Mouse (Mus musculus) ovary, adult 18-20 months (tissue): ENCODE data around the gene Hrasls5.

Source experiments
- DNase-seq: peaks from one replicate; pipeline ENCODE4 v3.0.0; 2022; ENCODE audit warnings: low spot score, mixed read lengths

Gene Hrasls5

GRCm38 (mm10) chr19:7611942-7612757 lies at the start of gene Hrasls5:
TSS of gene Hrasls5 (plus strand) at chr19:7612541.
- no peak for DNase-seq

DNA sequence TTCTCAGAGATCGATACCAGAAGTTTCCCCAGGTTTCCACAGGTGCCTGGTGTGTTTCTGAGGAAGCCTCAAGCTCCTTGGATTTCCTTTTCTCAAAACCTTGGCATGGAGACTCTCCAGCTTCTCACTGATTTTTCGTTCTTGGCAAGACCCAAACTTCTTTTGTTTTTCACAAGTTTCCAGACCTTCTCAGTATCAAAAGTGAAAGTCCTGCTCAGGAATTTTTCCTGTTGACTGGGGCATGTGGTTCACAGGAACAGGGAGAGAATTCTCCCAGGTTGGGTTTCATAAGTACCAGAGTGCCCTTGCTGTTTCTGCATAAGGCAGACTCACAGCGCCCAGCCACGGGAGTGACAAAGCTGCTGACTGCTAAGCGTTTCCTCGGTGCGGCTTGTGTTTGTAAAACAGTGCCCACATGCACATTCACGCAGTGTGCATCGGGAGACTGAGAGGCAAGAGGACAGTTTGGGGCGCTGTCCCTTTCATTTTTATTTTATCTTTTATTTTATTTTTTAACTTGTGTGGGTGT lies 49.7 kb upstream of the Hrasls5 start:
- no peak for DNase-seq

GRCm38 (mm10) chr19:7563676-7564075 lies 48.7 kb upstream of the Hrasls5 start:
- DNase-seq = no peak

- no peak for DNase-seq
Observed at GRCm38 (mm10) chr19:7564457-7564856, 47.9 kb upstream of the Hrasls5 start.

GRCm38 (mm10) chr19:7566826-7567225 lies 45.5 kb upstream of the Hrasls5 start:
- no peak for DNase-seq

DNA sequence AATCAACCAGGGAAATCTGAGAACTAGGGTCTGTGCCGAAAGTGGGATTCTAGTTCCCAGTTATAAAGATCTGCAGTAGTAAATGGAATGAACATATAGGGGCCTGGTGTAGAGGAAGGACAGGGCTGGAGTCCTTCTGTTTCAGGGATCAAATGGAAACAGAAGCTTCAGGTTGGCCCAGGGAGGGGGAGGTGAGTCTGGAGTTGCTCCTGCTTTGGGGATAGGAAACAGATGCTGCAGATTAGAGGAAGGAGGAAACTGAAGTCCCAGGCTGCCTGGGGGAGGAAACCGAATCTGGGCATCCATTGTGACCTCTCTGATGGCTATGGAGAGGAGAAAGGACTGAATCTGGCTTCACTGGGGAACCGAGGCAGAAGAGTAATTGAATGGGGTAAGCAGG lies 44.0 kb upstream of the Hrasls5 start:
- no peak for DNase-seq

GRCm38 (mm10) chr19:7569650-7570049 lies 42.7 kb upstream of the Hrasls5 start:
- DNase-seq = no peak

DNA sequence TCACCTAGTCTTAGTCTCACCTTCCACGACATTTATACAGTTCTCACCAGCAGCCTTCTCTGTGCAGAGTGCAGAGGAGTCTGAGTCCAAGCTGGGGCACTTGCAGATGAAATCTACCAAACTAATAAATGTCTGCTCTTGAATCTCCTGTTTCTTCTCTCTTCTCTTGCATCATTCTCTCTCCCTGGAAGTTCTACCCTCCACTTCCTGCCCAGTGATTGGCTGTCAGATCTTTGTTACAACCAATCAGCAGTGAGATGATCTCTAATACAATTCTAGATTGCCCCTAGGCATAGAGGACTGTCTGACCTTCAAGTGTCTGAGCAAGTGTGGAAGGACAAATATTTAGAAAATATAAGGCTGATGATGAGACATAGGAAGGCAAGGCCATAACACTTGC lies 36.2 kb upstream of the Hrasls5 start:
- DNase-seq = no peak

- DNase-seq = no peak
Observed at GRCm38 (mm10) chr19:7577710-7578109, 34.6 kb upstream of the Hrasls5 start.

DNA sequence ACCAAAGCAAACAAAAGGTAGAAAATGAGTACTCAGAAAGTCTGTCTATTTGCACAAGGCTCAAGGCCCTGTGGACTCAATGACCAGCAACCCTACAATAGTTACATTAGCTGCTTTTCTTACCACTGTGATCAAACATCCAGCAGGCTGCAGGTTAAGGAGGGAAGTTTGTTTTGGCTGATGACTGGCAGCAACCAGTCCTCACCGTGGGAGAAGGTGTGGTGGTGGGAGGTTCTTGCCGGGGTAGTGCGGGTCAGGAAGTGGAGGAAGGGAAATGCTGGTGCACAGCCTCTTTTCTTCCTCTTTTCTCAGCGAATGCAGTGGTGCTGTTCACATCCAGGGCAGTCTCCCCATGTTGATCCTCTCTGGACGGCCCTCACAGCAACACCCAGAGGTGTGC lies 31.3 kb upstream of the Hrasls5 start:
- DNase-seq = no peak

- DNase-seq = no peak
Observed at GRCm38 (mm10) chr19:7583101-7583500, 29.2 kb upstream of the Hrasls5 start.

GRCm38 (mm10) chr19:7583599-7583998 lies 28.7 kb upstream of the Hrasls5 start:
- no peak for DNase-seq

DNA sequence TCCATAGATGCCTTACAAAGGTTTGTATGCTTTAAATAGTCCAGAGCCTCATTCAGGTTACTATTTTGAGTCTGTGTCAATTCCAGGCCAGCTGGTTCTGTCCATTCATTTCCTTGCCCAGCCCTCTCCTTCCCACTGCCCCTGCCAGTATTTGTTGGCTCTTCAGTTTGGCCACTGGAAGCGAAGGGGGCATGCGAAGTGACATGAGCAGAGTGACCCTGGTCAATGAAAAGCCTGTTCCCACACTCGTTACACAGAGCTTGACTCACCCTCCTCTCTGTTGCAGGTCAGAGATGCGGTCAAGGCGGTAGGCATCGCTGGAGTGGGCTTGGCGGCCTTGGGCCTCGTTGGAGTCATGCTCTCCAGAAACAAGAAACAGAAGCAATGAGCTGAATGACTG lies 27.1 kb upstream of the Hrasls5 start:
- DNase-seq = peak; percentile 41

DNA sequence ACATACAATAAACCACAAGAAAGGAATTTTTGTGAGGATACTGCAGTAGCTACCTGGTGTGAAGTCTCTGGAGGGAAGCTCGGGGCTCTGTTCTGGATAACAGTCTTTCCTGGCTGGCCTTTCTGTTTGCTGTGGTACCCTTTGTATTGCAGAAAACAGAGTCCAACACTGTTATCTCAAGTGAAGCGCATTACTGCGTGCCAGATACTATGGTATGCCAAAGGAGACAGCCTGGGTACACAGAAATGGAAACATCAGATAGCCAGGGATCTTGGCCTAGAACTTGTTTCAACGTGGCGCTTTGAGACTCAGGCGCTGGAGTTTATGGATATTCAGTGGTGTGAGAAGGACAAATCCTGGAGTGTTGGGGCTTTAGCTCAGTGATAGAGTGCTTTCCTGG lies 26.6 kb upstream of the Hrasls5 start:
- no peak for DNase-seq

GRCm38 (mm10) chr19:7590795-7591194 lies 21.5 kb upstream of the Hrasls5 start:
- no peak for DNase-seq

- DNase-seq = no peak
Observed at GRCm38 (mm10) chr19:7592018-7592417, 20.3 kb upstream of the Hrasls5 start.

DNA sequence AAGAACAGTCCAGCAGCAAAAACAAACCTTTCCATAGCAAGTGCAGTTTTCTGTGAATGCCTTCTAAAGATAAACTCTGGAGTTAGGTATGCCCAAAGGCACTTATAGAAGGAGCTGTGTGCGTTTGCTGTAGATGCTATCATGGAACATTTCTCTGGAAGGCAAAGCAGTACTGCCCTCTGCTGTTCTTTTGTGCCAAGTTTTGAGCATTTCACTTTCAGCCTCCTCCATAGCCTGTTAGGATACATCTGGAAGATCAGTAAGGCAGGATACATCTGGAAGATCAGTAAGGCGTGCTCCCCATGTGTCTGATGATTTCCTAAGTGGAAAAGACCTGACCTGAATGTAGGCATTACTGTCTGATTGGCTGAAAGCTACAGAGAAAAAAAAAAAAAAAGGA lies 16.8 kb upstream of the Hrasls5 start:
- no peak for DNase-seq

- no peak for DNase-seq
Observed at GRCm38 (mm10) chr19:7598481-7598880, 13.9 kb upstream of the Hrasls5 start.

DNA sequence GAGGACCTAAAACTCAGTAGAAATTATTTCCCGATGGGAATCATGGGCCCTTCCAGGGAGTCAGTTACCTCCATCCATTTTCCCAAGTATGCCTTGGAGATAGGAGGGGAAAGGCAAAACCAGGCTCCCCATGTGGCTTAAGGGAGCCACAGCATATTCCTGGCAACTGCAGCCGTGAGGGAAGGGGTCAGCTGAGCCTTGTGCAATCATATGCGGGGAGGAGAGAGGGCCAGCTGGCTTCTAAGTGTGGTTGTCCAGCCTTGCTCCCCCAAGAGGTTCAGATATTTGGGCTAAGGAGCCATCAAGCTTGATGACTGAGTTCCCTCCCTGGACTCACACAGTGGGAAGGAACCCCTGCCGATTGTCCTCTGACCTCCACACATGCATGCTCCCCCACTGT lies 10.8 kb upstream of the Hrasls5 start:
- no peak for DNase-seq

GRCm38 (mm10) chr19:7604107-7604506 lies 8.2 kb upstream of the Hrasls5 start:
- DNase-seq = no peak

DNA sequence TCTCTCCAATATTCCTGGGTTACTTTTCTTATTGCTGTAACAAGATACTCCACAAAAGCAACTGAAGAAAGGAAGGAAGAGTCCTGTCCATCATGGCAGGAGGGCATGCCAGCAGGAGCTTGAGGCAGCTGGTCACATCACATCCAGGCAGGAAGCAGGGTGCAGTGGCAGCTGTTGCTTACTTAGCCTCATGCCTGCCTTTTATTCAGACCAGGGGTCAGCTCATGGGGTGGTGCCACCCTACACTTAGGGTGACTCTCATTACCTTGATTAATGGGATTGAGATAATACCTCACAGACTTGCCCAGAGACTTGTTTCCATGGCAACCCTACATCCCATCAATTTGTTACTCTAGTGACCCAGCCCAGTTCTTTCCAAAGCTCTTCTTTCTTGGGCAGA lies 7.3 kb upstream of the Hrasls5 start:
- no peak for DNase-seq

- no peak for DNase-seq
Observed at GRCm38 (mm10) chr19:7605930-7606783, 6.2 kb upstream of the Hrasls5 start.
